Mouse (Mus musculus): ENCODE data around the gene Eva1b.

The Eva1b gene

GRCm38 (mm10) chr4:126194916-126195315 lies 47.4 kb downstream of the Eva1b start:
- DNase-seq (ENCODE audit: extremely low spot score, low spot score): no peak

GRCm38 (mm10) chr4:126197485-126197884 lies 49.9 kb downstream of the Eva1b start:
- no peak for DNase-seq (ENCODE audit: extremely low spot score, low spot score)
